Mouse (Mus musculus) ovary, postnatal 14 days (tissue): Measurements from ENCODE around the gene Prkag2.
"Not testable (repeated sequence)": the region's sequence is repeated elsewhere in the genome, so short reads cannot be mapped to it uniquely, and the experiment has no call there.

Source experiments
- DNase-seq: peaks from one replicate; pipeline ENCODE4 v3.0.0; 2022; ENCODE audit warnings: low spot score

Gene Prkag2

GRCm38 (mm10) chr5:24823864-24824405 is 276.5 kb downstream of the Prkag2 start:
- no peak for DNase-seq

- no peak for DNase-seq
These were observed 277.7 kb downstream of the Prkag2 start for GRCm38 (mm10) chr5:24822781-24823180.

DNA sequence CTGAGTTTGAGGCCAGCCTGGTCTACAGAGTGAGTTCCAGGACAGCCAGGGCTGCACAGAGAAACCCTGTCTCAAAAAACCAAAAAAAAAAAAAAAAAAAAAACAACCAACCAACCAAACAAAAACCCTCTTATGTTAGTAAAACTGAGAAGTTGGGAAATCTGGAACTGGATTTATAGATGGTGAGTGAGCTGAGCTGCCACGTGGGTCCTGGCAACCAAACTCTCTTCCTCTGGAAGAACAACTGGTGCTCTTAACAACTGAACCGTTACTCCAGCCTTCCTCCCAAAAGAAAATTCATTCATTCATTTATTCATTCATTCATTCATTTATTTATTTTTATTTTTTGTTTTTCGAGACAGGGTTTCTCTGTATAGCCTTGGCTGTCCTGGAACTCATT is 278.2 kb downstream of the Prkag2 start:
- DNase-seq, result not testable (repeated sequence)

DNA sequence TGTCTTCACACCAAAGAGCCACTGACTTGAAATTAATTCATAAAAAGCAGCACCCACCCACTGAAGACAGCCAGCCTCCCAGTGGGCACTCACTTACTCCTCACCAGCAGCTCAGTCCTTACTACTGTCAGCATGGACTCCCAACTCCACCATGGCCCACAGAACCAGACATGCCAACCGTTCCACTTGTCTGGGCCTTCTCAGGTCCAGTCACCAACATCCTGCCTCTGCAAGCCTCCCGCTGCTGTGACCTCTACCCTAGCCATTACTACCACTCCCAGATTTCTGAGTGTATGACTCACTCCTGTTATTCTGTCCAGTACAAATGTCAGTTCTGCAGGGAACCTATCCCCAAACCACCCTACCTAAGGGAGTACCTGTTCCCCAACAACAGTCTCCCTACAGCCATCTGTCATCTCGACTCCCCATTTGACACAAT is 279.0 kb downstream of the Prkag2 start:
- no peak for DNase-seq

- no peak for DNase-seq
These were observed 279.8 kb downstream of the Prkag2 start for GRCm38 (mm10) chr5:24820627-24821026.

DNA sequence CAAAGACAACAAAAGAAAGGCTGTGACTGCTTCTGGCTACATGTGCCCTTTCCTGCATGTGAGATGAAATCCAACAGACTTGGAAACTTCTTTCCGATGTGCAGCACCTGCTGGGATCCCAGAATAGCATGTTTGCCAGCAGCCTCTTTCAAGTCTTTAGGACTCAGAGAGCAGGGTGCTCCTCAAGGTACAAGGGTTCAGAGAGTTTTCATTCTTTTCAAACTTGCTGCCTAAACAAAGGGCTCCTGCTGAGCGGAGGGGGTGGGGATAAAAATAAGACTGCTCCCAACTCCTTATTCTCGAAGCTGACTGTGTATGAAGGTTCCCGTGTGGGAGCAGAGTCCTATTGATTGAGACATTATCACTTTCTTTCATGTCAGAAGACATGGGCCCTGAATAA is 283.3 kb downstream of the Prkag2 start:
- DNase-seq, result no peak

- no peak for DNase-seq
These were observed 286.5 kb downstream of the Prkag2 start for GRCm38 (mm10) chr5:24813946-24814345.

DNA sequence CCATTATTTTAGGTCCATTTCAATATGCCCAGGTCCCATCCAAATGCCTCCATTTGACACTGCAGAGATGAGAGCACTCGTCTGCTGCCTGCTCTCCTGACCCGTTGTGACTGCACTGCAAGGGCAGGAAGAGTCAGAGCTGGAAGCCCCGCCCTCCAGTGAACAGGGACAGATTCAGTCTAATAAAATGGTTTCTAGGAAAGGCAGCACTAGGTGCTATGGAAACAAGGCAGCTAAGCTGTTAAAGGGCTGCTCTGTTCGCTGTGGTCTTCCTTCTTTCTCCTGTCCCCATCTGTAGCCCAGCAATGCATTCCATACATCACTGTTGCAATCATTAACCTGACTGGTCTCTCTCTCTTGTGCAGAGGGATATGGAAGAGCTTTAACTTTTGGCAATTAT is 287.4 kb downstream of the Prkag2 start:
- DNase-seq, result no peak
